Mouse (Mus musculus) midbrain, embryonic 12.5 days (tissue): ENCODE measurements around the gene Lbh. TPM values are rescaled to one million over a fixed set of nuclear protein-coding genes. Genes with fewer than 3 reads are reported as not detected.

Source experiments
- ATAC-seq: fragments of 200-750 bp; cut with Nextera tagmentation; 2 replicates; pipeline ENCODE4 v1.8.0; 2017; ENCODE audit warnings: low read depth, moderate TSS enrichment, moderate library complexity; ENCODE audit not compliant: low FRiP score
- H3K27ac ChIP-seq: fragments of 300-500 bp; sonication (generic); replicated peaks from 2 replicates; pipeline ENCODE4 v1.5.1; 2016; ENCODE audit warnings: mild to moderate bottlenecking
- H3K27me3 ChIP-seq: fragments of 300-500 bp; sonication (generic); 2 replicates; pipeline ENCODE4 v1.6.1; 2016; ENCODE audit warnings: mild to moderate bottlenecking
- H3K36me3 ChIP-seq: fragments of 300-500 bp; sonication (generic); 2 replicates; pipeline ENCODE4 v1.6.1; 2016
- H3K4me1 ChIP-seq: fragments of 300-500 bp; sonication (generic); 2 replicates; pipeline ENCODE4 v1.6.1; 2016
- H3K4me2 ChIP-seq: fragments of 300-500 bp; sonication (generic); replicated peaks from 2 replicates; pipeline ENCODE4 v1.6.1; 2016; ENCODE audit warnings: mild to moderate bottlenecking, moderate library complexity
- H3K4me3 ChIP-seq: fragments of 300-500 bp; sonication (generic); 2 replicates; pipeline ENCODE4 v1.5.1; 2016; ENCODE audit warnings: mild to moderate bottlenecking
- H3K9ac ChIP-seq: fragments of 300-500 bp; sonication (generic); replicated peaks from 2 replicates; pipeline ENCODE4 v1.6.1; 2016; ENCODE audit warnings: mild to moderate bottlenecking, moderate library complexity
- H3K9me3 ChIP-seq: fragments of 300-500 bp; sonication (generic); 2 replicates; pipeline ENCODE4 v1.6.1; 2016; ENCODE audit warnings: mild to moderate bottlenecking
- WGBS: fragments of 180-500 bp; shearing (Covaris S2); methylation state at CpG from one replicate; pipeline ENCODE4 v1.1.7; 2016; 5-methylcytosine and 5-hydroxymethylcytosine counted together
- polyA plus RNA-seq: library from polyadenylated mRNA; unstranded; fragments of >200 nt; fragmentation: Nextera tagmentation; extraction: Ambion mirVana; gene quantifications from 2 replicates; pipeline ENCODE4 v1.2.1, GENCODE M21; 2016

Gene Lbh
- polyA plus RNA-seq, 1 experiment from 2014 or later: 3.4 TPM

DNA sequence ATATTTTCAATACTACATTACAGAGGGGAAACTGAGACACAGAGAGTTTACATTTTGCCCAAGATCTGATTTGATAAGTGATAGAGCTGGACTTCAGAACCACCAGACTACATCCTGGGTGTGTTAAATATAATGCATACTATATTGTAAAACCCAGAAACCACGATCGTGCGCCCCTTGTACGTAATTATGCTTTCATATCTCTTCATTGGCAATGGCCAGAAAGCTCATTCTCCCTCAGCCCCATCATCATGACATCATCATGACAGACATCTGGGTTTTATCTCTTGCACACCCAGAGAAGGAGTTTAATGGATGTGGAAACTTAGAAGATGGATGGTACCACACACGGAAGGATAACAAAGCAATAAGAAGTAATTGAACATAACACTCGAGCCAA is 17.1 kb upstream of the Lbh start:
- Histone ChIP-seq H3K27ac (no peak overlapping the region), H3K9ac (no peak overlapping the region), H3K4me2 (no peak overlapping the region), H3K27me3 (no peaks in the 10 kb centered on the region), H3K9me3 (no peaks in the 10 kb centered on the region), H3K4me3 (no peak overlapping the region), H3K36me3 (no peaks in the 10 kb centered on the region), H3K4me1 (no peaks in the 10 kb centered on the region)
- ATAC-seq: no peak
- 92% methylated on average over 6 of the region's 6 CpGs for WGBS

DNA sequence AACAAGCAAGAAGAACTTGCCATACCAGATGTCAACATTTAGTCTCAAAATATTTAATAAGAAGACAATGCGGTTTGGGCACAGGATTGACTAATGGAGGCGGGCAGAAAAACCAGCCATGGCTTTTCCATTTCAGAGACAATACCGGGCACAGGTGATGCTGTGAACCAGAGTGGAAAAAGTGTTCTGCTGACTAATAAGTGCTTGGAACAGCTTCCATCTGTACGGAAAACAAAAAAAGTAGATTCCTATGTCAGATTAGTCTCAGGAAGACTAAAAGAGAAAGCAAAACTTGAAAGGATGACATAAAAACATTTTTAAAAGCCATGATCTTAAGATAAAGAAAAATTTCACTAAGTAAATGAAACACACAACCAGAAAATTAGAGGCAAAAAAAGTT is 16.4 kb upstream of the Lbh start:
- Histone ChIP-seq H3K27ac (no peak overlapping the region), H3K4me2 (no peak overlapping the region), H3K36me3 (no peaks in the 10 kb centered on the region), H3K4me1 (no peaks in the 10 kb centered on the region), H3K9ac (no peak overlapping the region), H3K9me3 (no peaks in the 10 kb centered on the region), H3K4me3 (no peak overlapping the region), H3K27me3 (no peaks in the 10 kb centered on the region)
- WGBS: 92% methylated on average over 4 of the region's 4 CpGs
- no peak for ATAC-seq

DNA sequence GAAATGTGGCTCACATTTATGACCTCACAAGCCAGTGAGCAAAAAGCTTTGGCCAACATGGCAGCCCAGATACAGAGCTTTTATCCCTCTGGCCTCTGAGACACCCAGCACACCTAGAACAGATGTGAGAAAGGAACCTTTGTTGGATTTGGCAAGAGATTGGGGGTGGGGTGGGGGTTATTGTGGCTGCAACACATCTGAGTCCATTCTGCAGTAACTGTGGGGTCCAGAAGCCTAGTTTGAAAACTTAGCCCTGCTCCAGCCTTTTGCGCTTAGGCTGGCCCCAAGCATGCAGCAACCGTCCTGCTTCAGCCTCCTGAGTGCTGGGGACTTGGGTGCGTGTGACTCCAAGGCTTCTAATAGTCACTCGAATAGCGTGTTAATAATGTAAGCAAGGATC is 14.8 kb upstream of the Lbh start:
- H3K4me2 ChIP-seq: no peak overlapping the region
- ATAC-seq: no peak
- 97% methylated on average over 5 of the region's 5 CpGs for WGBS
- no peak overlapping the region for H3K27ac ChIP-seq
- no peaks in the 10 kb centered on the region for H3K9me3 ChIP-seq
- H3K36me3 ChIP-seq: no peaks in the 10 kb centered on the region
- H3K4me1 ChIP-seq: no peaks in the 10 kb centered on the region
- no peak overlapping the region for H3K9ac ChIP-seq
- no peaks in the 10 kb centered on the region for H3K27me3 ChIP-seq
- no peak overlapping the region for H3K4me3 ChIP-seq

DNA sequence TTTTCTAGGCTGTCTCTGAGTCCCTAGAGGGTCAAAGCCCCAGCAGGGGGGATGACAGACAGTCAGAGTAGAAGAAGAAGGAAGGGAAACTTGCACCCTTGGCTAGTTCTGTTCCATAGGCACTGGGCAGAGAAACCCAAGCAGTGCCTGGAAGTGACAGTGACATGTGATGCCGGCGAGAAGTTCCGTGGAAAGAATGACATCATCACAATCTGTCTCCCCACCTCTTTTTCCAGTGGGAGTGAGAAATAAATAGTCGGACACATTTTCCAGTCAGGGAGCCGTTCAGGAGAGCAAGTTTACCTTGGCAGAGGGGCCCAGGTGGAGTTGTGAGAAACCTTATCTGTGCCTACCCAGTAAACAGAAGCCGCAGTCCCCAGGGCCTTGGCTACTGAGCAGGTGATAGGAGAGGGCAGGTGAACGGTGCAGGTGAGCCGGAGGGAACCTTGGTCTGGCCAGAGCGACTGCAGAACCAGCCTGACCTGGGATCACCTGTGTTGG is 14.1 kb upstream of the Lbh start:
- no peaks in the 10 kb centered on the region for H3K27me3 ChIP-seq
- no peak overlapping the region for H3K4me3 ChIP-seq
- 87% methylated on average over 9 of the region's 9 CpGs for WGBS
- H3K9ac ChIP-seq: no peak overlapping the region
- ATAC-seq: no peak
- H3K9me3 ChIP-seq: no peaks in the 10 kb centered on the region
- no peak overlapping the region for H3K4me2 ChIP-seq
- no peaks in the 10 kb centered on the region for H3K36me3 ChIP-seq
- no peak overlapping the region for H3K27ac ChIP-seq
- no peaks in the 10 kb centered on the region for H3K4me1 ChIP-seq

DNA sequence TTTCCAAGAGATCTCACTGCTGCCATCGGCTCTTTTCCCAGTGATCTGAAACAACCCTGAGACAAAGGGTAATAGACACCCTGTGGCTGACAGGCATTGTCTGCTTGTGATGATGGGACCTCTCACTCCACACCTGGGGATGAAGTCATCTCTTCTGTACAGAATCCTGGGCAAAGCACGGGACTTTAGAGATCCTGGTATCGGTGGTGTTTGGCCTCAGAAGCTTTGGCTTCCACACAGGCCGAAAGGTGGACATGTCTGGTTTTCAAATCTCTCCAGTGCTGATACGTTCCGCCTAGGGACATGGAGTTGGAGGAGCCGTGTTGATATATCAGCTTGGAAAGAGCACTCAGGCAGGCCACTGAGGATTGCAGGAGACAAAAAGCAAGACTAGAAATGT is 13.2 kb upstream of the Lbh start:
- no peak for ATAC-seq
- H3K9ac ChIP-seq: no peak overlapping the region
- WGBS: 85% methylated on average over 7 of the region's 7 CpGs
- H3K4me3 ChIP-seq: no peak overlapping the region
- no peak overlapping the region for H3K27ac ChIP-seq
- H3K9me3 ChIP-seq: no peaks in the 10 kb centered on the region
- H3K27me3 ChIP-seq: no peaks in the 10 kb centered on the region
- H3K4me2 ChIP-seq: no peak overlapping the region
- no peaks in the 10 kb centered on the region for H3K4me1 ChIP-seq
- no peaks in the 10 kb centered on the region for H3K36me3 ChIP-seq

DNA sequence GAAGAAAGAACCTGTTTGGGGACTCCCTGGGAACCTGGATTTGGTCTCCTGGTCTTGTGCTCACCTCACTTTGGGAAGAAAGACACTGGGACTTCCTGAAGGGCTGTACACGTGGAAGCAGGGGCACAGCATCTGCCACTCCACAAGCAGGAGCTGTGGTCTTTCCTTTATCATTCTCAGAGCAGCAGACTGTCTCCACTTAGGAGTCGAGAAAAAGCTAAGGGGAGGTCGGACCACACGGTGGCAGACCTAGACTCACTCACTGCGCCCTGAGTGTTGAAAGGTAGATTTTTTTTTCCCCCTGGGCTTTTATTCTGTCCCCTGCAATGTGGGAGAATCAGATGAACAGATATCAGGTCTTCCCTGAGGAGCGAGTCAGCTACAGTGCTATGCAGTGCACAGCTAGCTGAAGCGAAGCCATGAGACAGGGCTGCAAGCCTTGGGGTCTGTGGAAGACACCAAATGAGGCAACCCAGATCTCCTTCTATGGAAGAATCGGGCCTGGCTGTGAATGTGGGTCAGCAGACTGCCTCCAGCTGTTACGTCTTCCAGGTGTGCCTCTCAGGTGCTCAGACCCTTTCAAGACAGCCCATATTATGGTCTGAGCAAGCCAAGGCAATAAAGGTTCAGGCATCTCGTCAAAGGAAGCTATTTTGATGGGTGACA is 11.7 kb upstream of the Lbh start:
- 77% methylated on average over 10 of the region's 10 CpGs for WGBS
- Histone ChIP-seq H3K9me3 (no peaks in the 10 kb centered on the region), H3K4me1 (no peaks in the 10 kb centered on the region), H3K36me3 (no peaks in the 10 kb centered on the region), H3K9ac (no peak overlapping the region), H3K27ac (no peak overlapping the region), H3K4me3 (no peak overlapping the region), H3K4me2 (no peak overlapping the region), H3K27me3 (no peaks in the 10 kb centered on the region)
- no peak for ATAC-seq

DNA sequence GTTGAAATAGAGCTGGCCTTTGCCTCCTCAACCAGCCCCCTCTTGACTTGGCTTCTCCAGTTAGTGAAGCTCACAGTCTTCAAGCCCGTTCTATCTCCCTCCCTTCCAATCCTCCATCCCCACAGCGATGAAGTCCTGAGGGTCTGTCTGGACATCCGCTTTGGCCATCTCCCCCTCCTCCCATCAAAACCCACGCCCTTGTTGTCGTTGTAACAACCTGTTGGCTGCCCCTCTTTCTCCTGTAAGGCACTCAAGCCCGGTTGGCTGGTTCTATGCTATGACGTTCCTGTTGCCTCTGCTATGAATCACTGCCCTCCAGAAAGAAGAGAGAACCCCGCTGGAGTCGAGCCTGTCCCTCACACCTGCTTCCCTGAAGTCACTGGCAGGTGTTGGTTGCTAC is 10.9 kb upstream of the Lbh start:
- no peaks in the 10 kb centered on the region for H3K27me3 ChIP-seq
- H3K9me3 ChIP-seq: no peaks in the 10 kb centered on the region
- ATAC-seq: no peak
- H3K4me2 ChIP-seq: no peak overlapping the region
- no peaks in the 10 kb centered on the region for H3K36me3 ChIP-seq
- H3K27ac ChIP-seq: no peak overlapping the region
- H3K4me1 ChIP-seq: no peaks in the 10 kb centered on the region
- no peak overlapping the region for H3K9ac ChIP-seq
- WGBS: 81% methylated on average over 9 of the region's 9 CpGs
- no peak overlapping the region for H3K4me3 ChIP-seq

DNA sequence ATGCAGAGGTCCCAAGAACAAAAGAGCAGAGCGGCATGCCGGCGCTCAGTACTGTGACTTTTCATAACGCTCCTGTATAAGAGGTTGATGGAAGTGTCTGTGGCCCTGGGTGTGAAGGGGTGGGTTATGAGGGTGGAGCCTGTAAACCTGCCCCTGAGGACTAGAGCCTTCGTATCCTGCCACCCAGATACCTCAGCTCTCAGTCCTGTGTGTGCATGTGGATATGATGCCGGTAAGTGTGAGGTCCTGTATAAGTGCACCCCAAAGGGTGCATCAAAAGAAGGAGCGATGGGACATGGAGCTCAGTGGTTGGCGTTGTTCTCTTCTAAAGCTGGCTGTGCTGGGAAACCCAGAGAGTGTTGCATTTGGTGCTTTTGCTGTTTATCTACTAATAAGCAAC is 10.3 kb upstream of the Lbh start:
- Histone ChIP-seq H3K9me3 (no peaks in the 10 kb centered on the region), H3K27ac (no peak overlapping the region), H3K36me3 (no peaks in the 10 kb centered on the region), H3K4me1 (no peaks in the 10 kb centered on the region), H3K4me2 (no peak overlapping the region), H3K4me3 (no peak overlapping the region), H3K9ac (no peak overlapping the region), H3K27me3 (no peaks in the 10 kb centered on the region)
- ATAC-seq: no peak
- 77% methylated on average over 8 of the region's 8 CpGs for WGBS

DNA sequence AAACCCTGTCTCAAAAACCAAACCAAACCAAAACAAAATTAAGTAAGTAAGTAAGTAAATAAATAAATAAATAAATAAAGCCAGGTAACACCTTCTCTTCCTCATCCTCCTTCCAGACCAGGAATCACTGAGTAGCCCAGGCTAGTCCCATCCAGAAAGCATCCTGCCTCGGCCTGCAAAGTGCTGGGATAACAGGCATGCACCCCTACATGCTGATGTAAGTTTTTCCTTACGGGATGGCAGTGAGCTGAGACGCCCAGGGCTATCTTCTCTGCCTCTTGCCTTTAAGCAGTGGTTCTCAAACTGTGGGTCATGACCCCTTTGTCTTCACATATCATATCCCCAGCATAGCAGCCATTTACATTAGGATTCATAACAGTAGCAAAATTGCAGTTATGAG is 9.5 kb upstream of the Lbh start:
- Histone ChIP-seq H3K27ac (no peak overlapping the region), H3K4me2 (no peak overlapping the region), H3K4me3 (no peak overlapping the region), H3K4me1 (no peaks in the 10 kb centered on the region), H3K9me3 (no peaks in the 10 kb centered on the region), H3K36me3 (no peaks in the 10 kb centered on the region), H3K27me3 (no peaks in the 10 kb centered on the region), H3K9ac (no peak overlapping the region)
- WGBS: 90% methylated on average over 3 of the region's 3 CpGs
- ATAC-seq: no peak

DNA sequence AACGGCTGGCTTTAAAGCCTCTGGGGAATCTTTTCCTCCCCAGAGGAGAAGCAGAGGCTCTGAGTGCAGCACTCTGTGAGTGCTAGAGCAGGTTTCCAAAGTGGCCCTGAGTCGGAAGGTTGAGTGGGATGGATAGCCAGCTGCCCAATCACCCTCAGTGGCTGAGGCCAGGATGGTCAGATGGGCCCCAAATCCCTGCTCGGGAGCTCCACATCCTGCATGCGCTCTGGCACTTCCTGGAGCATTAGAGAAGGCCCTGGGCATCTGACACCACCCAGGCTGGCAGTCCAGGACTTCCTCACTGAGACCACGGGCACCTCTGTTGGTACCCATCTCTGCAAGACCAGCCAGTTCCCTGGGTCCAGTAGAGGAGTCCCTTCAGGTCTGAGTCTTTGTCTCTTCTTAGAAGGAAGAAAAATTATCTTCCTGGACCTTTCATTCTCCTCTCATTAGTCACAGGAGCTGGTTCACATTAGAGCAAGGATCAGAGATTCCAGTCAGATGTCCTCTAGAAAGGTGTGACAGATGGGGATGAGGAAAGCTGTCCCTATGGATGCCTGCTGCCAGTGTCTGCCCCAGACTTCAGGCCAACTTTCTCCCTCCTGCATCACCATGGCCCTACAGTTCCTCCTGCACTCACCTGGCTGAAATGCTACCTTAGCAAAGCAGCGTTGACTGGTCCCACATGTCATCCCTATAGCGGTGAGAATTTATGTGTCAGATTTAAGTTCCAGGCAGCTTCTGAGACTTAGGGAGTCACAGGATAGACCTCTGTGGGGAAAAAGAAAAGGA is 8.8 kb upstream of the Lbh start:
- Histone ChIP-seq H3K27me3 (no peaks in the 10 kb centered on the region), H3K9ac (no peak overlapping the region), H3K9me3 (no peaks in the 10 kb centered on the region), H3K4me1 (no peaks in the 10 kb centered on the region), H3K4me2 (no peak overlapping the region), H3K36me3 (no peaks in the 10 kb centered on the region), H3K4me3 (no peak overlapping the region), H3K27ac (no peak overlapping the region)
- ATAC-seq: no peak
- 89% methylated on average over 7 of the region's 7 CpGs for WGBS

DNA sequence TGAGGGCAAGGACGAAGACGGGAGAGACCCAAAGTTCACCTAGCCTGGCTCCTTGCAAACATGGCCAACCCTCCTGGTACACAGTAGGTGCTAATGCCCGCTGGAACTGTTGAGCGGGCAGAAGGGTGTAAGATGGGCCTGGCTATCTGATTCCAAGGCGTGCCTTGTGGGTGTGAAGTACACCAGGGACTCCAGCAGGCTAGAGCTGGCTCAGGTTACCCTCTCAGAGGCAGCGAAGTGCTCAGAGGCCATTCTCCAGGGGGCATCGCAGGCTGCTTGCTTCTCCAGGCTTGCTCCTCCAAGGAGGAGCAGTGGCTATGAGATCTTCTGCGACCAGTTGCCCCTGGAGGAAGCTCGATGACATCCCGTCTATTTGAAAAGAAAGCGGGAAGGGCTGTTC is 6.8 kb upstream of the Lbh start:
- 76% methylated on average over 11 of the region's 11 CpGs for WGBS
- H3K27me3 ChIP-seq: peaks cover 15% of the 10 kb centered on the region
- H3K9ac ChIP-seq: no peak overlapping the region
- no peak overlapping the region for H3K27ac ChIP-seq
- no peak overlapping the region for H3K4me2 ChIP-seq
- H3K4me3 ChIP-seq: no peak overlapping the region
- H3K36me3 ChIP-seq: no peaks in the 10 kb centered on the region
- H3K4me1 ChIP-seq: no peaks in the 10 kb centered on the region
- H3K9me3 ChIP-seq: no peaks in the 10 kb centered on the region
- no peak for ATAC-seq

DNA sequence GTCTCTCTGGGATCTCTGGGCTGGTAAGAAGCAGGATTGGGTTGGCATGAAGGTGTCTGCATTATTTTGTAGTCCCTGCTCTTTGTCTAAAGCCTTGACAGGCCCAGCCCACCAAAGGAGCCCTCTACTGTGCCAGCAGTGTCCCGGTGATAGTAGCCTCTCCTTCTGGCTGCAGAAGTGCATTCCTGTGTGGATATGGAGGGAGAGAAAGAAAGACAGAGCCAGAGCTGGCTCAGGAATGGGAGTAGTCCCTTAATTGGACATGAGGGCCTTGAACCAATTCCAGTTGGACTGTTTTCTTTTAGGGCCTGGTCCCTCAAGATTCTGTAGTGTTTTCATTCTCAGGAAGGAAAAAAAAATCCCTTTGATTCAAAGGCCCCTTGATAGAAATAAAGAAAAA is 6.4 kb upstream of the Lbh start:
- Histone ChIP-seq H3K36me3 (no peaks in the 10 kb centered on the region), H3K27ac (no peak overlapping the region), H3K27me3 (peaks cover 20% of the 10 kb centered on the region), H3K9me3 (no peaks in the 10 kb centered on the region), H3K4me3 (no peak overlapping the region), H3K9ac (no peak overlapping the region), H3K4me2 (no peak overlapping the region), H3K4me1 (no peaks in the 10 kb centered on the region)
- no peak for ATAC-seq
- WGBS: 68% methylated on average over 1 of the region's 1 CpGs
